Mouse (Mus musculus) heart, adult 8-10 months (tissue): ENCODE measurements around the gene Ano4. TPM values are rescaled to one million over a fixed set of nuclear protein-coding genes. Genes with fewer than 3 reads are reported as not detected.

Experiments
- DNase-seq: peaks from one replicate; pipeline ENCODE4 v3.0.0; 2022; ENCODE audit warnings: low spot score
- total RNA-seq, 4 experiments: library from RNA; stranded (reverse); gene quantifications; 2 replicates each; pipeline ENCODE4 v1.2.4; 2022

Gene Ano4
- total RNA-seq, 4 experiments from 2014 or later = 8.1 to 14.0 (median 9.2) TPM

GRCm38 (mm10) chr10:89289290-89289689 lies 55.3 kb downstream of the Ano4 start:
- no peak for DNase-seq

GRCm38 (mm10) chr10:89280402-89280801 lies 64.2 kb downstream of the Ano4 start:
- DNase-seq = no peak

- DNase-seq = no peak
Measured at GRCm38 (mm10) chr10:89273001-89273680, 71.4 kb downstream of the Ano4 start.

- DNase-seq = no peak
Measured at GRCm38 (mm10) chr10:89267312-89267711, 77.2 kb downstream of the Ano4 start.

GRCm38 (mm10) chr10:89263396-89263795 lies 81.2 kb downstream of the Ano4 start:
- no peak for DNase-seq

- DNase-seq = no peak
Measured at GRCm38 (mm10) chr10:89257457-89258381, 86.8 kb downstream of the Ano4 start.

- DNase-seq = no peak
Measured at GRCm38 (mm10) chr10:89256762-89257456, 87.7 kb downstream of the Ano4 start.

- no peak for DNase-seq
Measured at GRCm38 (mm10) chr10:89254765-89255164, 89.8 kb downstream of the Ano4 start.

- no peak for DNase-seq
Measured at GRCm38 (mm10) chr10:89253799-89254198, 90.8 kb downstream of the Ano4 start.

GRCm38 (mm10) chr10:89252636-89253035 lies 91.9 kb downstream of the Ano4 start:
- no peak for DNase-seq

- DNase-seq = no peak
Measured at GRCm38 (mm10) chr10:89243808-89244207, 100.8 kb downstream of the Ano4 start.

- peak; percentile 3 for DNase-seq
Measured at GRCm38 (mm10) chr10:89224524-89224923, 120.0 kb downstream of the Ano4 start.

- DNase-seq = no peak
Measured at GRCm38 (mm10) chr10:89222284-89222989, 122.1 kb downstream of the Ano4 start.

- no peak for DNase-seq
Measured at GRCm38 (mm10) chr10:89216078-89216477, 128.5 kb downstream of the Ano4 start.

- DNase-seq = no peak
Measured at GRCm38 (mm10) chr10:89205858-89206257, 138.7 kb downstream of the Ano4 start.

- DNase-seq = no peak
Measured at GRCm38 (mm10) chr10:89196444-89196843, 148.1 kb downstream of the Ano4 start.

- DNase-seq = no peak
Measured at GRCm38 (mm10) chr10:89195068-89195467, 149.5 kb downstream of the Ano4 start.

GRCm38 (mm10) chr10:89194440-89194839 lies 150.1 kb downstream of the Ano4 start:
- no peak for DNase-seq

GRCm38 (mm10) chr10:89177921-89178320 lies 166.6 kb downstream of the Ano4 start:
- no peak for DNase-seq

GRCm38 (mm10) chr10:89164533-89164932 lies 180.0 kb downstream of the Ano4 start:
- no peak for DNase-seq

- no peak for DNase-seq
Measured at GRCm38 (mm10) chr10:89155502-89155901, 189.1 kb downstream of the Ano4 start.
